Mouse (Mus musculus): ENCODE results near the gene Sema4b.
A peak's percentile ranks its signal among the peaks of the same experiment; 100 is the strongest.

The Sema4b gene

DNA sequence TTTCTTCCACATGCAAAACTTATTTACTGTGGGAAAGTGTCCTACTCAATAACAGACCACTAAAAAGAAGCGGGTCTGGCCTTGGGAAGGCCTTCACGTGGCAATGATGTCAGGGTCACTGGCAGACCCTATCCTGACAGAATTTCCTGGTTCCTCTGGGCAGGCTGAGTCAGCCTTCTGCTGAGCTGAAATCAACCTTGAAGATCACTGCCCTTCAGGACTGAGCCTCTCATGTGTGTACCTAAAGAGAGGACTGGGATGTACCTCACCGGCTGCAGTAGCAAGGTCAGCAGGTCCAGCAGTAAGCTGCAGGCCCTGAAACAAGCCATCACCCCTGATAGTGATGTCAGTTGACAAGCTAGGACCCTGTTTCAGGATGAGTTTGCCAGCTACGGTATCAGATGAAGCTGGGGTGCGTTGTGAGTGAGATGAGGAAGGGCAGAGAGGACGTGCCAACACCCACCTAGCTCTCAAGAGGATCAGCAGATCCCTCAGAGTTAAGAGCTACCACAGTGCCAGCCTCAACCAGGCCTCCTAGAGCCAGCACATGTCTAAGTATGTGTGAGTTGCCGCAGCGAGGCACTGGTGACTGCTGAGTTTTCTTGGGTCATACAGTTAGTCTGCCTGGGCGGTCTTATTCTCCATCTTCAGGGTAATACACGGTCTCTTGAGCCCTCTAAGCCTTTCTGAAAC is 8.5 kb upstream of the Sema4b start:
- DNase-seq: no peak

GRCm38 (mm10) chr7:80179327-80179726 is 7.3 kb upstream of the Sema4b start:
- DNase-seq: no peak

GRCm38 (mm10) chr7:80179790-80180189 is 6.9 kb upstream of the Sema4b start:
- no peak for DNase-seq

- no peak for DNase-seq
Measured at GRCm38 (mm10) chr7:80180202-80180601, 6.4 kb upstream of the Sema4b start.

- DNase-seq: no peak
Measured at GRCm38 (mm10) chr7:80181078-80181477, 5.6 kb upstream of the Sema4b start.

- no peak for DNase-seq
Measured at GRCm38 (mm10) chr7:80182139-80182538, 4.5 kb upstream of the Sema4b start.

DNA sequence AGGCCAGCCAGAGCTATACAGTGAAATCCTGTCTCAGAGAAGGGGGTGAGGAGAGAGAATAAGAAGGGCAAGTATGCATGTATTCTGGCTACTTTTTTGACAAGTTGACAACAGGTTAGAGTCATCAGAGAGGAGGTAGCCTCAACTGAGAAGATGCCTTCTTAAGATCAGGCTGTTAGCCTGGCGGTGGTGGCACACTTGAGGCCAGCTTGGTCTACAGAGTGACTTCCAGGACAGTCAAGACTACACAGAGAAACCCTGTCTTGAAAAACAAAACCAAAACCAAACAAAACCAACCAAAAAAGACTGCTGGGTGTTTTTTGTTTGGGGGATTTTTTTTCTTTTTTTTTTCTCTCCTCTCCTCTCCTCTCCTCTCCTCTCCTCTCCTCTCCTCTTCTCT is 3.2 kb upstream of the Sema4b start:
- no peak for DNase-seq

- no peak for DNase-seq
Measured at GRCm38 (mm10) chr7:80183969-80184368, 2.7 kb upstream of the Sema4b start.

- DNase-seq: no peak
Measured at GRCm38 (mm10) chr7:80184551-80184950, 2.1 kb upstream of the Sema4b start.

DNA sequence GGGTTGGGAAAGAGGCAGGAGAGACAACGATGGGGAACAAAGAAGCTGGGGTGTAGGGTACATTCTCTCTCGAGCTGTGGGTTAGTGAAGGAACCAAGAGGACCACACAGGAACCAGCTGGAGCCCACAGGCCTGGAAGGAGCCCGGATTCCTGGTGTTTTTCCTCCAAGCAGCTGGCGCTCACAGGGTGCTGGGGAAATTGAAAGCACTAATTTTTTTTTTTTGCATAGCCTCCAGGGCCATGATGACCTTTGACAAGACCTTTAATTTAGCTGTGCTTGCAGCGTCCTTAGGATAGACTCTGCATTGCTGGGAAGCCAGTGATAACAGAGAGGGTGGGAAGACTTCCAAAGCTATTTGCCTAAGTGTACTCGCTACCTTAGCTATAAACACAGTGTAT is 1.7 kb upstream of the Sema4b start:
- no peak for DNase-seq

DNA sequence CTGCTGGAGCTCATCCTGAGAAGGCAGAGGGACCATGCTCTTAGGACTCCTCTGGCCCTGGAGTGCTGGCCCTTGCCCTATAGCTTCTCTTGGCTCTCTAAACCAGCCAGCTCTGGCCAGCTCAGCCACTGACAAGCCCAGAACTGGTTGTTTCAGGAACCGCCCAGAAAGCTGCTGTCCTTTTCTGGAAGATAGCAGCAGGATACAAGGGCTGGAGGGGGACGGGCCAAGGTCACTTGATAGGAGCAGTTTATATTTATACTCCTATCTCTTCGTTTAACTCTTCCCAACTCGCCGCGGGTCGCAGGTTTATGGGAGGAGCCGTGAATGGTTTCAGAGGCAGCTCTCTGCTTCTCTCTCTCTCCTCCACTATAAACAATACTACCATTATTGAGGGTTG is 620 bp upstream of the Sema4b start:
- DNase-seq: no peak

GRCm38 (mm10) chr7:80187501-80187900 is 860 bp downstream of the Sema4b start:
- no peak for DNase-seq

- no peak for DNase-seq
Measured at GRCm38 (mm10) chr7:80188579-80189125, 2.0 kb downstream of the Sema4b start.

- no peak for DNase-seq
Measured at GRCm38 (mm10) chr7:80189147-80189933, 2.7 kb downstream of the Sema4b start.

DNA sequence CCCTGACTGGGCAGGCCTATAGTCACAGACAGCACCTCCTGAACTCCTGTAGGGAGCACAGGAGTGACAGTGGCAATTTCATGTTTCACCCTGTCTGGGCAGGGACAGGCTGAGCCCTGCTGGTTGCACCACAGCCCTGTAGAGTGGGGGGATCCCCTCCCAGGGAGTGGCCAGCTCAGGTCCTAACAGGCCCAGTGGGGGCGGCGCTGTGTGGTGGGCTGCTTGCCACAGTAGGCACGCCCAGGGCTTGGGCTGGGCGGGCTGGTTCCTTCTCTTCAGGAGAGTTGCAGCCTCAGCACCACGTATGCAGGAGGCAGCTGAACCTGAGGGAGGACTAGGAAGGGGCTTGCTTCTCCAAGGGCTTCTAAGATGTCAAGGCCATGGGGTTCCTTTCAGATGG is 4.8 kb downstream of the Sema4b start:
- DNase-seq: no peak

GRCm38 (mm10) chr7:80192226-80193061 is 5.8 kb downstream of the Sema4b start:
- DNase-seq: peak; percentile 81

DNA sequence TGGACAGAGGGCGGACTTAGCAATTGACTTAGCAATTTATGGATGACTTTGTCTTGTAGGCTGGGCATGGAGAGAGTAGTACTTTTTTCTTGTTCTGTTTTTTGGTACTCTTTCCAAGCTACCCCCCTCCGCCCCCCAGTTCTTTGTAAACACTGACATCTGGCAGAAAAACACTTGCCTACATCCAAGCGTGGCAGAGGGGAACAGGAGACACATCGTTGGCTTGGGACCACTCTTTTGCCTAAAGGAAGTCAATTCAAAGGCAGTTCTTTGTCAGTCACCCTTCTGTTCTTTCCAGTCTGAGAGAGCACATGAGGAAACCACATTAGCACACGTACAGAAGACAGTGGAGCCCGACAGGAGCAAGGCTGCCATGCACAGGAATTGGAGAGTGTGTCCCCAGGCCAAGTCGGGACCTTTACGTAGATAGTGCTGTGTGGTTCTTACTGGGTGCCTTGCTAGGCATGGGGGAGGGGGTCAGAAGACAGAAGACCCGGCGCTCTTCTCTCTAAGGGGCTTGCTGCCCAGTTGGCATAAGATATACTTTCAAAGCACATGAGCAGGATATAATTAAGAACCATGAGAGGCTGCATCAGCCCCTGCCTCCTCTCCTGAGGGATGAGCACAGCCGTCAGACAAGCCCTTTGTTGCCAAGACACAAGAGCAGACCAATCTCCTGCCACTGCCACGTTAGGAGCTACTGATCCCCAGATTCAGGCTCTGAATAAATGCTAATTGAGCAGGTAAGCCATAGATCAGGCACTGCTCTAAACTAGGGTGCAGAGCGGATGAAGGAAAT is 7.5 kb downstream of the Sema4b start:
- no peak for DNase-seq

DNA sequence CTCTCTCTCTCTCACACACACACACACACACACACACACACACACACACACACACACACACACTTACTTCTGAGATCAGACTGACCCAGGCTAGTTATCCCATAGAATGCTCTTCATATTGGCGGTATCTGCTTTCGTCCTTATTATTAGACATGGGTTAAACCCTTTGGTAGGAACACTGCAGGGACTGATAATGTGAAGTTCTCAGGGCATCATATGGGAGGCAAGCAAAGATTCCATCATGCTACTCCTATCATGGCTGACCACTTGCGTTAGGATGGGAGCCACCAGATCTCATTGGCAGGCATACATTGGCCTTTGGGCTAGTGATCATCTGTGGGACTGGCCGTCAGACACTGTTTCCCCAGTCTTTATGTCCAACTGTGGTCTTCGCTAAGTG is 8.5 kb downstream of the Sema4b start:
- DNase-seq: no peak

DNA sequence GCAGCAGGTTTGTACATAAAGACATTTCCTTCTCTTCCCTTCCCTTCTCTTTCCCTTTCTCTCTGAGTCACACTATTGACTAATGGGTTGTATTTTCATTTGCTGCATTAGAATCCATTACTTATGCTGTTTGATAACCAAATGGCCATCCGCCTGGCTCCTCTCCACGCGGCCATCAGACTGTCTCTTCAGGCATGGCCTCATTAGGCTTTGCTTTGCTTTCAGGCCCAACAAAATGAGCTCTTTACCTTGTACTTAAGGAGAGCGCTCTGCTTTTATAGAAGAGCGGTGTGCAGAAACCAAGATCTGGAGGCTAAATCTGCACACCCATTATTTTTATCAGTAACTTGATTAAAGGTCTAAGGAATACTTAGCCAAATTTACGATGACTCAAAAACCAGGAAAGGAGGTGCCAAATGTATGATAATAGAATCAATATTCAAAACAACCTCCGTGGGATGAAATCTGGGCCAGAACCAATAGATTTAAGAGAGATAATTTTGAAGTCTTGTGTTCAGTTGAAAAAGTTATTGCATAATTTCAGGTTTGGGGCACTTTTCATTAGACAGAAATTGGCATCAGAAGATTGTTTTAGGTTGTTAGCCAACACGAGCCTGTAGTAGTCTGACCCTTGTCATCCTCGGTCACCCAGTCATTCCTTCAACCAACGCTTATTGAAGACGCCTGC is 9.1 kb downstream of the Sema4b start:
- no peak for DNase-seq

DNA sequence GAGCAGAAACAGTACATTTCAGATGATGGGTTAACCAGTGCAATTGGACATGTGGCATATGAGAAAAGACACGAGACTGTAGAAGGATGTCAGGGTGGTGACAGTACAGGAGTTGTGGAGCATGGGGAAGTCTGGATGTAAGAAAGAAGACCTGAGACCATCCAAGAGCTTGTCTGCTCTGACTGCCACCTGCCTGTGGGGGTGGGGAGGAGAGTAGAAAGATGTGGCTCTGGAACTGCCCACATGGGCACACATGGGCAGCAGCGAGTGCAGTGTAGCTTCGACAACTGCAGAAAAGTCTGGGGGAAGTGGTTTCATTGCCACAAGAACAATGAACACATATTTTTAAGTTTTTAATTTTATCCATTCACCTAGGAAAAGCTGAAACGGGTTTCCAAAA is 10.7 kb downstream of the Sema4b start:
- no peak for DNase-seq

- DNase-seq: peak; percentile 72
Measured at GRCm38 (mm10) chr7:80197941-80198778, 11.5 kb downstream of the Sema4b start.
